Comparison of ENCODE assay signal across 18 mouse cellular contexts in genomic region chr4:131898503-131899179, GRCm38 (mm10). TPM values are rescaled to one million over a fixed set of nuclear protein-coding genes. Genes with fewer than 3 reads are reported as not detected.
DNase-seq lines count a peak whose midpoint lies in the region; ATAC-seq and TF ChIP-seq lines count a peak whose summit lies in the region.
"Had no signal": no experiment of that assay in that cellular context is flagged by ENCODE, and none has a peak within 500 bp of the region (broad histone marks: within the 10 kb centered on the region; RNA-seq: fewer than 3 reads in every experiment).

No protein-coding gene starts in this region.

- H3K9ac ChIP-seq in embryonic facial prominence, embryonic 14.5 days (ENCODE audit: low read depth, low read length): no peak overlapping the region
- H3K9ac ChIP-seq in heart, embryonic 13.5 days: no peak overlapping the region
- H3K9ac ChIP-seq in kidney, postnatal 0 days (ENCODE audit: low read depth, low read length): no peak overlapping the region
- H3K9ac ChIP-seq in CH12.LX (ENCODE audit: insufficient read depth, low read depth): no peak overlapping the region
- H3K9ac ChIP-seq: embryonic facial prominence, embryonic 15.5 days; forebrain, embryonic 15.5 days; hindbrain, embryonic 15.5 days; kidney, embryonic 15.5 days had no signal

- no peaks in the 10 kb centered on the region for H3K4me1 ChIP-seq in embryonic facial prominence, embryonic 14.5 days (ENCODE audit: control insufficient read depth, insufficient read depth, low read length)
- H3K4me1 ChIP-seq in embryonic facial prominence, embryonic 10.5 days: no peaks in the 10 kb centered on the region
- H3K4me1 ChIP-seq in heart, embryonic 13.5 days: peaks cover 7% of the 10 kb centered on the region; the same call in 1 of the 2 replicates
- H3K4me1 ChIP-seq in kidney, postnatal 0 days (replicated peaks; ENCODE audit: insufficient read depth, low read length): no peaks in the 10 kb centered on the region
- H3K4me1 ChIP-seq in CH12.LX (ENCODE audit: control insufficient read depth in 1 of 2, insufficient read depth in 2 of 2): peaks cover 2 to 26% of the 10 kb centered on the region in 2 experiments; a peak in 3 of 4 replicates
- H3K4me1 ChIP-seq: embryonic facial prominence, embryonic 15.5 days; forebrain, embryonic 15.5 days; hindbrain, embryonic 15.5 days; kidney, embryonic 15.5 days had no signal

- dilution Hi-C loops in CH12.LX (cut with MboI; ENCODE audit: extremely low pct_ligation_motif_present, extremely low pct_unique_long_range_greater_than_20kb, low sequenced_read_pairs): no loop called here

- TF ChIP-seq POLR2A in CH12.LX (IDR thresholded peaks at IDR 0.05; ENCODE audit: low read depth, low read length): no peak

- H3K4me3 ChIP-seq in embryonic facial prominence, embryonic 14.5 days (ENCODE audit: low read depth, low read length): no peak overlapping the region
- no peak overlapping the region for H3K4me3 ChIP-seq in embryonic facial prominence, embryonic 10.5 days
- no peak overlapping the region for H3K4me3 ChIP-seq in heart, embryonic 13.5 days
- no peak overlapping the region for H3K4me3 ChIP-seq in kidney, postnatal 0 days (replicated peaks; ENCODE audit: low read depth, low read length)
- no peak overlapping the region for H3K4me3 ChIP-seq in CH12.LX (replicated peaks in 1 of 3; ENCODE audit: low read depth in 2 of 3, low read length in 2 of 3, poor library complexity in 1 of 3)
- H3K4me3 ChIP-seq: embryonic facial prominence, embryonic 15.5 days; forebrain, embryonic 15.5 days; hindbrain, embryonic 15.5 days; kidney, embryonic 15.5 days; left cerebral cortex, adult 2 months had no signal

- no peak for ATAC-seq in embryonic facial prominence, embryonic 14.5 days (ENCODE audit: low read depth)
- no peak for ATAC-seq in heart, embryonic 13.5 days (ENCODE audit: extremely low read depth, insufficient number of reproducible peaks, low FRiP score, low TSS enrichment)
- no peak for ATAC-seq in kidney, postnatal 0 days (replicated peaks; ENCODE audit: low FRiP score, low read depth)
- ATAC-seq: forebrain, embryonic 15.5 days had no signal

- no peak for TF ChIP-seq CTCF in kidney, postnatal 0 days (IDR thresholded peaks at IDR 0.05; ENCODE audit: low read depth)
- TF ChIP-seq CTCF in CH12.LX (conservative IDR thresholded peaks at IDR 0.05 in 1 of 2, IDR thresholded peaks at IDR 0.05 in 1 of 2; ENCODE audit: low read depth in 2 of 2, low read length in 2 of 2): no peak

- no peak overlapping the region for H3K4me2 ChIP-seq in embryonic facial prominence, embryonic 14.5 days (ENCODE audit: low read depth, low read length)
- H3K4me2 ChIP-seq in heart, embryonic 13.5 days: no peak overlapping the region
- no peak overlapping the region for H3K4me2 ChIP-seq in kidney, postnatal 0 days (ENCODE audit: low read length)
- H3K4me2 ChIP-seq in CH12.LX (ENCODE audit: insufficient read depth, low read depth, poor library complexity, severe bottlenecking): no peak overlapping the region
- H3K4me2 ChIP-seq: embryonic facial prominence, embryonic 15.5 days; forebrain, embryonic 15.5 days; hindbrain, embryonic 15.5 days; kidney, embryonic 15.5 days had no signal

- no peak for TF ChIP-seq RAD21 in CH12.LX (IDR thresholded peaks at IDR 0.05; ENCODE audit: low read depth, low read length)

- no peaks in the 10 kb centered on the region for H3K27me3 ChIP-seq in embryonic facial prominence, embryonic 14.5 days (replicated peaks; ENCODE audit: control insufficient read depth, insufficient read depth, low read length)
- H3K27me3 ChIP-seq in embryonic facial prominence, embryonic 10.5 days (replicated peaks; ENCODE audit: low read depth, poor library complexity, severe bottlenecking): no peaks in the 10 kb centered on the region
- H3K27me3 ChIP-seq in heart, embryonic 13.5 days (replicated peaks): no peaks in the 10 kb centered on the region
- H3K27me3 ChIP-seq in kidney, postnatal 0 days (ENCODE audit: insufficient read depth, low read length): no peaks in the 10 kb centered on the region
- no peaks in the 10 kb centered on the region for H3K27me3 ChIP-seq in CH12.LX (replicated peaks)
- H3K27me3 ChIP-seq: embryonic facial prominence, embryonic 15.5 days; forebrain, embryonic 15.5 days; hindbrain, embryonic 15.5 days; kidney, embryonic 15.5 days had no signal

- no peaks in the 10 kb centered on the region for H3K79me2 ChIP-seq in CH12.LX (replicated peaks; ENCODE audit: control insufficient read depth, extremely low read depth, insufficient read depth, poor library complexity, severe bottlenecking)

- H3K9me3 ChIP-seq in embryonic facial prominence, embryonic 14.5 days (ENCODE audit: control insufficient read depth, low read length): no peaks in the 10 kb centered on the region
- 0 out of 2 replicates have a peak, but pooled peaks cover 1% of the 10 kb centered on the region for H3K9me3 ChIP-seq in embryonic facial prominence, embryonic 10.5 days
- no peaks in the 10 kb centered on the region for H3K9me3 ChIP-seq in heart, embryonic 13.5 days
- no peaks in the 10 kb centered on the region for H3K9me3 ChIP-seq in kidney, postnatal 0 days (replicated peaks; ENCODE audit: low read length)
- no peaks in the 10 kb centered on the region for H3K9me3 ChIP-seq in CH12.LX (replicated peaks; ENCODE audit: low read length)
- H3K9me3 ChIP-seq: embryonic facial prominence, embryonic 15.5 days; forebrain, embryonic 15.5 days; hindbrain, embryonic 15.5 days; kidney, embryonic 15.5 days had no signal

- peak; percentile 73 for TF ChIP-seq EP300 in CH12.LX (IDR thresholded peaks at IDR 0.05; ENCODE audit: low read length)

- DNase-seq in embryonic facial prominence, embryonic 14.5 days (ENCODE audit: low spot score): peak; percentile 53
- DNase-seq in embryonic facial prominence, embryonic 10.5 days (ENCODE audit: low spot score): no peak
- DNase-seq in heart, postnatal 4 days: no peak
- no peak for DNase-seq in kidney, postnatal 0 days (ENCODE audit: low spot score)
- no peak for DNase-seq in kidney, adult 18-20 months
- DNase-seq in CH12.LX (ENCODE audit: extremely low read depth): peak; percentile 79
- no peak for DNase-seq in adrenal gland, postnatal 4 days (ENCODE audit: low spot score in 2 of 2)
- DNase-seq: adrenal gland, postnatal 14 days; embryo, embryonic 11 days; lung, adult 2 months; midbrain, embryonic 14.5 days had no signal

- H3K27ac ChIP-seq in embryonic facial prominence, embryonic 14.5 days (replicated peaks; ENCODE audit: low read depth, low read length): 0 out of 2 replicates have a peak overlapping the region, but pooled peaks have one; percentile 10
- no peak overlapping the region for H3K27ac ChIP-seq in embryonic facial prominence, embryonic 10.5 days (replicated peaks)
- H3K27ac ChIP-seq in heart, embryonic 13.5 days (replicated peaks): peak overlapping the region; percentile 28
- peak overlapping the region; percentile 57; the same call in 1 of the 2 replicates for H3K27ac ChIP-seq in kidney, postnatal 0 days
- no peak overlapping the region for H3K27ac ChIP-seq in CH12.LX (ENCODE audit: insufficient read depth, low read depth)
- H3K27ac ChIP-seq: embryonic facial prominence, embryonic 15.5 days; forebrain, embryonic 15.5 days; hindbrain, embryonic 15.5 days; kidney, embryonic 15.5 days; left cerebral cortex, adult 2 months; stomach, postnatal 0 days had no signal

- H3K36me3 ChIP-seq in embryonic facial prominence, embryonic 14.5 days (ENCODE audit: control insufficient read depth, insufficient read depth, low read length): peaks cover 74% of the 10 kb centered on the region
- peaks cover 85% of the 10 kb centered on the region for H3K36me3 ChIP-seq in embryonic facial prominence, embryonic 10.5 days (replicated peaks)
- peaks cover 81% of the 10 kb centered on the region for H3K36me3 ChIP-seq in heart, embryonic 13.5 days
- peaks cover 59% of the 10 kb centered on the region for H3K36me3 ChIP-seq in kidney, postnatal 0 days (ENCODE audit: insufficient read depth, low read length)
- peaks cover 70 to 74% of the 10 kb centered on the region in 2 experiments for H3K36me3 ChIP-seq in CH12.LX (replicated peaks in 1 of 2; ENCODE audit: control insufficient read depth in 1 of 2, insufficient read depth in 1 of 2, low read length in 1 of 2)

- 78% methylated on average over 12 of the region's 12 CpGs for WGBS in embryonic facial prominence, embryonic 14.5 days
- WGBS in embryonic facial prominence, embryonic 10.5 days: 93% methylated on average over 12 of the region's 12 CpGs
- 84% methylated on average over 12 of the region's 12 CpGs for WGBS in heart, embryonic 13.5 days
- 79% methylated on average over 12 of the region's 12 CpGs for WGBS in kidney, postnatal 0 days

- in situ Hi-C loops in CH12.LX (cut with MboI; ENCODE audit: low pct_ligation_motif_present, low pct_unique_long_range_greater_than_20kb, low sequenced_read_pairs): no loop called here

RNA-seq across cellular contexts. Expression of gene Tmem200b, which starts 22.9 kb away (rescaled TPM):
- polyA plus RNA-seq in embryonic facial prominence, embryonic 14.5 days (2014; fragmentation: Nextera tagmentation; extraction: Ambion mirVana): 6.6 and 6.9 TPM in 2 replicates
- 2.1 and 2.8 TPM in 2 replicates for polyA plus RNA-seq in embryonic facial prominence, embryonic 10.5 days (2016; fragmentation: Nextera tagmentation; extraction: Ambion mirVana)
- polyA plus RNA-seq in heart, embryonic 13.5 days (2015; fragmentation: Nextera tagmentation; extraction: Ambion mirVana): 1.5 and 1.9 TPM in 2 replicates
- total RNA-seq in heart, postnatal 4 days (2021): 10 to 100 TPM in 1 of 2 experiments, 1 to 10 TPM in 1; 9.4 to 12.8 TPM
- 2.7 and 3.9 TPM in 2 replicates for polyA plus RNA-seq in kidney, postnatal 0 days (2015; fragmentation: Nextera tagmentation; extraction: Ambion mirVana)
- total RNA-seq in CH12.LX (2012; rRNA removed): not detected in 2 replicates
- not detected in 2 replicates for total RNA-seq in CH12.LX (2014; rRNA removed)
- not detected in 2 replicates for polyA plus RNA-seq in CH12.LX (2012; ENCODE audit: insufficient read length, low read depth)
- total RNA-seq in adrenal gland, postnatal 4 days (2021): 10 to 100 TPM; 12.9 to 14.4 TPM
- polyA plus RNA-seq: midbrain, embryonic 14.5 days had no signal

RNA-seq across cellular contexts. Expression of gene Srsf4, which starts 25.2 kb away (rescaled TPM):
- 87.3 and 96.8 TPM in 2 replicates for polyA plus RNA-seq in embryonic facial prominence, embryonic 14.5 days (2014; fragmentation: Nextera tagmentation; extraction: Ambion mirVana)
- polyA plus RNA-seq in embryonic facial prominence, embryonic 10.5 days (2016; fragmentation: Nextera tagmentation; extraction: Ambion mirVana): 142 and 143 TPM in 2 replicates
- polyA plus RNA-seq in heart, embryonic 13.5 days (2015; fragmentation: Nextera tagmentation; extraction: Ambion mirVana): 68.5 and 72.0 TPM in 2 replicates
- 10 to 100 TPM; 73.2 to 76.8 TPM for total RNA-seq in heart, postnatal 4 days (2021)
- 76.1 and 81.0 TPM in 2 replicates for polyA plus RNA-seq in kidney, postnatal 0 days (2015; fragmentation: Nextera tagmentation; extraction: Ambion mirVana)
- 47.2 and 54.4 TPM in 2 replicates for total RNA-seq in CH12.LX (2012; rRNA removed)
- total RNA-seq in CH12.LX (2014; rRNA removed): 13.7 and 14.5 TPM in 2 replicates
- polyA plus RNA-seq in CH12.LX (2012; ENCODE audit: insufficient read length, low read depth): 101 and 105 TPM in 2 replicates
- 10 to 100 TPM; 89.0 to 93.6 TPM for total RNA-seq in adrenal gland, postnatal 4 days (2021)

RNA-seq across cellular contexts. Expression of gene Mecr, which starts 55.4 kb away (rescaled TPM):
- polyA plus RNA-seq in embryonic facial prominence, embryonic 14.5 days (2014; fragmentation: Nextera tagmentation; extraction: Ambion mirVana): 34.3 and 35.4 TPM in 2 replicates
- 52.9 and 55.0 TPM in 2 replicates for polyA plus RNA-seq in embryonic facial prominence, embryonic 10.5 days (2016; fragmentation: Nextera tagmentation; extraction: Ambion mirVana)
- 39.2 and 42.0 TPM in 2 replicates for polyA plus RNA-seq in heart, embryonic 13.5 days (2015; fragmentation: Nextera tagmentation; extraction: Ambion mirVana)
- 10 to 100 TPM; 22.4 to 25.2 TPM for total RNA-seq in heart, postnatal 4 days (2021)
- 43.0 and 45.4 TPM in 2 replicates for polyA plus RNA-seq in kidney, postnatal 0 days (2015; fragmentation: Nextera tagmentation; extraction: Ambion mirVana)
- 42.8 and 43.0 TPM in 2 replicates for total RNA-seq in CH12.LX (2012; rRNA removed)
- total RNA-seq in CH12.LX (2014; rRNA removed): 54.6 and 56.4 TPM in 2 replicates
- polyA plus RNA-seq in CH12.LX (2012; ENCODE audit: insufficient read length, low read depth): 77.1 and 77.3 TPM in 2 replicates
- total RNA-seq in adrenal gland, postnatal 4 days (2021): 10 to 100 TPM; 60.8 to 73.6 TPM

Comparison
In these comparisons a context has a peak if more than half of its experiments do, and no peak if none do; other contexts are left out.
1. DNase-seq: peak in embryonic facial prominence, embryonic 14.5 days (single experiment) and CH12.LX (single experiment); none in embryonic facial prominence, embryonic 10.5 days (single experiment), heart, postnatal 4 days (single experiment), kidney, postnatal 0 days (single experiment), kidney, adult 18-20 months (single experiment) and adrenal gland, postnatal 4 days (0 of 2).
2. H3K27ac ChIP-seq: peak in embryonic facial prominence, embryonic 14.5 days (single experiment), heart, embryonic 13.5 days (single experiment) and kidney, postnatal 0 days (single experiment); none in embryonic facial prominence, embryonic 10.5 days (single experiment) and CH12.LX (single experiment).